Mouse (Mus musculus) hematopoietic multipotent progenitor cell, adult 10-12 weeks (in vitro differentiated cells): ENCODE measurements around the gene Cldn15. TPM values are rescaled to one million over a fixed set of nuclear protein-coding genes. Genes with fewer than 3 reads are reported as not detected.

Experiments used
- polyA plus RNA-seq: library from polyadenylated mRNA; stranded (reverse); fragments of >175 nt; gene quantifications from 2 replicates; pipeline ENCODE4 v1.2.3, GENCODE M21; 2012; ENCODE audit warnings: low replicate concordance

Cldn15 gene
- polyA plus RNA-seq, result 0.33 and 0.47 TPM in 2 replicates

DNA sequence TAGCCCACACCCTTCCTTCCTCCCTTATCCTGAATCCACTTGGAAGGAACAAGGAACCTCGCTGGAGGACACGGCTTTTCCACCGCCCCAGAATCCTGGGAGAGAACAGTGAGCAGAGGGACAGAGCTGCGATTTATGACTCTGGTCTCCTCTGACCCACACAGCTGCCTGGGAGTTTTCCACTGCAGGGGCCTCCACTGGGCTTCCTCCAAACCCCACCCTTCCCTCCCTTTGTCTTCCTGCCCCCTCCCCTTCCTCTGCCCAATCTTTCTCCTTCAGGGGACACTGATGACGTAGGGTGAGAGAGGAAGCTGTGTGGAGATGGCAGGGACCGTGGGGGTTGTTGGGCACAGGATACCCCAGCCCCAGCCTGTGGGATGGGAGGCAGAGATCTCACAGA, at the start of gene Cldn15:
Cldn15 (plus strand) TSS at position 286 of the 400 bp plus-strand sequence.

DNA sequence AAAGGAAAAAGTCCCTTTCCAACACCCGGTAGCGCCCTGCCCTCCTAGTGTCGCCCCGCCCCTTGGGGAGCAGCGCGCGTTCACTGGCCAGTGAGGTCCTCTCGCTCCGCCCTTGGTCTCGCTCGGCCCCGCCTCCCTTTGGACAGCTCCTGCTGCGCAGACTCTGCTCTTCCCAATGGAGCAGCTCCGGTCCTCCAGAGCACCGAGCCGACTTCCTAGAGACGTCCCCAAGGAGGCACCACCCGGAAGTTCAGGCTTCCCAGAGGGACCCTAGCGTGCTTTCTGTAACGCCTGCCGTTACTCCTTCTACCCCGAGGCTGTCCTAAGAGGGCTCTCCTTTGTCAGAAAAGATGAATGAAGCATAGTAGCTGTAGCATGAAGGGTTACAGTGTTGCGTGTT, 13.4 kb upstream of the Cldn15 start, which contains the start of gene Fis1:
Fis1 (plus strand) TSS at position 261 of the 400 bp plus-strand sequence.

DNA sequence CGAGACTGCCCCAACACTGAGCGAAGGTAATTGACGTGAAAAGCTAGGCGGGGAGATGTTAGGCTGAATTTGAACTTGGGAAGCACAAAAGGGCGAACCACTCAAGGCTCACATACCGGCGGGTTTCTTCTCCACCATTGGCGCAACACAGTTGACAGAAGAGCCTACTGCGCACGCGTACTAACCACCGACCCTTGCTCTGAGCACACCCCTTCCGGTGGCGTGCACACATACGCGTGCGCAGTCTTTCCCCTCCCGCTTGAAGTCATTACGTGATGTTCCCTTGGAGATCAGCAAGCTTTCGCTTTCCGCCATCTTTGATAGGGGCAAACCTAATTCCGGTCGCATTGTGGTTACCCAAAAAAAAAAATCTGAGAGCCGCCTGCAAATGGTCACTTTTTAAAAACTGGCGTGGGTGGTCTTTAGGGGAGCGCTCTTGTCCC, 20.3 kb downstream of the Cldn15 start, which contains the start of gene Plod3:
Plod3 (plus strand) TSS at position 325 of the 443 bp plus-strand sequence.

DNA sequence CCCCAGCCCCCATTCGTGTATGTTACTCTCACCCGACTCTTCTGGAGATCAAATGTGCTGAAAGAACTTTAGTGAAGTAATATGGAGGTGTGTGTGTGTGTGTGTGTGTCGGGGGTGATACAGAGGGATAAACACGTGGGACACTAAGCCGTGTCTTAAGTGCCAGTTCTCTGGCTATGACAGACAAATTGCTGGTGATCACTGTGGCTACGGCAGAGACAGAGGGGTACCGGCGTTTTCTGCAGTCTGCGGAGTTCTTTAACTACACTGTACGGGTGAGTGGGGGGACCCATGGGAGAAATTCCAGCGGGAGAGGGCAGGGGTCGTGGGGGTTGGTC, 21.5 kb downstream of the Cldn15 start, which contains the start of gene Znhit1:
Znhit1 (minus strand) TSS at position 88 of the 338 bp plus-strand sequence.

Other genes starting within 250 kb of the Cldn15 start
- gene Col26a1, start 83.4 kb upstream of the Cldn15 start, polyA plus RNA-seq, result 0.04 TPM in 1 of 2 replicates, not detected in the other
- 1.7 and 10.7 TPM in 2 replicates for gene Ift22, start 58.5 kb upstream of the Cldn15 start, polyA plus RNA-seq
- gene Fis1, start 13.3 kb upstream of the Cldn15 start, polyA plus RNA-seq, result 756 and 1,463 TPM in 2 replicates
- 45.6 and 123 TPM in 2 replicates for gene Plod3, start 20.4 kb downstream of the Cldn15 start, polyA plus RNA-seq
- gene Znhit1, start 21.4 kb downstream of the Cldn15 start, polyA plus RNA-seq, result 92.1 and 134 TPM in 2 replicates
- not detected in 2 replicates for gene Vgf, start 59.8 kb downstream of the Cldn15 start, polyA plus RNA-seq
- gene Ap1s1, start 79.5 kb downstream of the Cldn15 start, polyA plus RNA-seq, result 43.9 and 74.6 TPM in 2 replicates
- not detected in 2 replicates for gene Serpine1, start 105.7 kb downstream of the Cldn15 start, polyA plus RNA-seq
- gene Trim56, start 149.6 kb downstream of the Cldn15 start, polyA plus RNA-seq, result 24.2 and 63.5 TPM in 2 replicates
- not detected in 2 replicates for gene Muc3, start 182.7 kb downstream of the Cldn15 start, polyA plus RNA-seq
- 0.75 and 1.0 TPM in 2 replicates for gene Muc3a, start 245.8 kb downstream of the Cldn15 start, polyA plus RNA-seq